Mouse (Mus musculus): ENCODE measurements around the gene Utp15.

Gene Utp15

GRCm38 (mm10) chr13:98262636-98263457, at the start of gene Utp15, which contains the start of gene Ankra2:
Gene Utp15 (minus strand): TSS chr13:98263041.
Gene Ankra2 (plus strand): TSS chr13:98263074.
- peak; percentile 95 to 97 for DNase-seq (ENCODE audit: low spot score in 2 of 2)

- no peak for DNase-seq (ENCODE audit: low spot score in 2 of 2)
Measured at GRCm38 (mm10) chr13:98311597-98311996, 48.8 kb upstream of the Utp15 start.

GRCm38 (mm10) chr13:98308724-98309123, 45.9 kb upstream of the Utp15 start:
- no peak for DNase-seq (ENCODE audit: low spot score in 2 of 2)

- no peak for DNase-seq (ENCODE audit: low spot score in 2 of 2)
Measured at GRCm38 (mm10) chr13:98308004-98308403, 45.2 kb upstream of the Utp15 start.

- DNase-seq (ENCODE audit: low spot score in 2 of 2): no peak
Measured at GRCm38 (mm10) chr13:98306852-98307475, 44.1 kb upstream of the Utp15 start.

- no peak for DNase-seq (ENCODE audit: low spot score in 2 of 2)
Measured at GRCm38 (mm10) chr13:98306393-98306792, 43.6 kb upstream of the Utp15 start.

- DNase-seq (ENCODE audit: low spot score in 2 of 2): no peak
Measured at GRCm38 (mm10) chr13:98305257-98305656, 42.4 kb upstream of the Utp15 start.

GRCm38 (mm10) chr13:98298833-98299758, 36.3 kb upstream of the Utp15 start:
- DNase-seq (ENCODE audit: low spot score in 2 of 2): peak; percentile 37 to 55

GRCm38 (mm10) chr13:98297883-98298482, 35.1 kb upstream of the Utp15 start:
- no peak for DNase-seq (ENCODE audit: low spot score in 2 of 2)

- no peak for DNase-seq (ENCODE audit: low spot score in 2 of 2)
Measured at GRCm38 (mm10) chr13:98296072-98296471, 33.2 kb upstream of the Utp15 start.

GRCm38 (mm10) chr13:98291712-98292111, 28.9 kb upstream of the Utp15 start:
- no peak for DNase-seq (ENCODE audit: low spot score in 2 of 2)

GRCm38 (mm10) chr13:98290719-98291118, 27.9 kb upstream of the Utp15 start:
- no peak for DNase-seq (ENCODE audit: low spot score in 2 of 2)

GRCm38 (mm10) chr13:98280990-98281650, 18.3 kb upstream of the Utp15 start:
- DNase-seq (ENCODE audit: low spot score in 2 of 2): no peak

- DNase-seq (ENCODE audit: low spot score in 2 of 2): no peak
Measured at GRCm38 (mm10) chr13:98279686-98280085, 16.8 kb upstream of the Utp15 start, which contains the start of gene Gm21976. Gene Gm21976 (plus strand): TSS chr13:98279887.

- DNase-seq (ENCODE audit: low spot score in 2 of 2): no peak
Measured at GRCm38 (mm10) chr13:98277501-98277900, 14.7 kb upstream of the Utp15 start.

- no peak for DNase-seq (ENCODE audit: low spot score in 2 of 2)
Measured at GRCm38 (mm10) chr13:98276253-98276652, 13.4 kb upstream of the Utp15 start.

GRCm38 (mm10) chr13:98275646-98276045, 12.8 kb upstream of the Utp15 start:
- peak; percentile 61 to 62 for DNase-seq (ENCODE audit: low spot score in 2 of 2)

- DNase-seq (ENCODE audit: low spot score in 2 of 2): no peak
Measured at GRCm38 (mm10) chr13:98274023-98274422, 11.2 kb upstream of the Utp15 start.

- DNase-seq (ENCODE audit: low spot score in 2 of 2): no peak
Measured at GRCm38 (mm10) chr13:98264111-98264510, 1.3 kb upstream of the Utp15 start.

- no peak for DNase-seq (ENCODE audit: low spot score in 2 of 2)
Measured at GRCm38 (mm10) chr13:98263458-98263987, 682 bp upstream of the Utp15 start.

GRCm38 (mm10) chr13:98254921-98255320, 7.9 kb downstream of the Utp15 start:
- DNase-seq (ENCODE audit: low spot score in 2 of 2): no peak
